Mouse (Mus musculus) megakaryocyte, embryonic 14.5 days (primary cell): ENCODE data around the gene Gpat3. TPM values are rescaled to one million over a fixed set of nuclear protein-coding genes. Genes with fewer than 3 reads are reported as not detected.

Source experiments
- H3K27me3 ChIP-seq: replicated peaks from 2 replicates; pipeline ENCODE3; 2012; ENCODE audit warnings: inconsistent platforms
- H3K36me3 ChIP-seq: replicated peaks from 2 replicates; pipeline ENCODE3; 2012; ENCODE audit warnings: low read length, inconsistent platforms, mixed read lengths
- H3K4me1 ChIP-seq: 2 replicates; pipeline ENCODE4 v1.6.1; 2012; ENCODE audit warnings: inconsistent platforms
- H3K4me3 ChIP-seq: replicated peaks from 2 replicates; pipeline ENCODE3; 2012; ENCODE audit warnings: moderate library complexity, mild to moderate bottlenecking, inconsistent platforms
- H3K9me3 ChIP-seq: 2 replicates; pipeline ENCODE4 v1.6.1; 2012; ENCODE audit warnings: inconsistent platforms
- FLI1 ChIP-seq: IDR thresholded peaks from 2 replicates; pipeline ENCODE4 v1.6.1; 2012; ENCODE audit warnings: low read length, inconsistent platforms, mixed read lengths
- GATA1 ChIP-seq: IDR thresholded peaks from 3 replicates; pipeline ENCODE4 v1.6.1; 2012; ENCODE audit warnings: mixed read lengths, low read length, inconsistent platforms, borderline replicate concordance
- polyA plus RNA-seq: library from polyadenylated mRNA; stranded (reverse); fragments of >175 nt; gene quantifications from 2 replicates; pipeline ENCODE4 v1.2.3, GENCODE M21; 2012; ENCODE audit warnings: low replicate concordance; ENCODE audit not compliant: insufficient read depth

The Gpat3 gene
- polyA plus RNA-seq, result not detected in 2 replicates

GRCm38 (mm10) chr5:100845485-100845847 is at the start of gene Gpat3:
TSS of gene Gpat3 (plus strand) at chr5:100845713.
- peaks cover 22% of the 10 kb centered on the region for H3K4me1 ChIP-seq
- no peaks in the 10 kb centered on the region for H3K36me3 ChIP-seq
- peak within 1 kb of the TSS; percentile 93 for H3K4me3 ChIP-seq
- peaks cover 17% of the 10 kb centered on the region for H3K9me3 ChIP-seq
- H3K27me3 ChIP-seq, result peaks cover 63% of the 10 kb centered on the region
- no peak for TF ChIP-seq GATA1
- TF ChIP-seq FLI1, result no peak

DNA sequence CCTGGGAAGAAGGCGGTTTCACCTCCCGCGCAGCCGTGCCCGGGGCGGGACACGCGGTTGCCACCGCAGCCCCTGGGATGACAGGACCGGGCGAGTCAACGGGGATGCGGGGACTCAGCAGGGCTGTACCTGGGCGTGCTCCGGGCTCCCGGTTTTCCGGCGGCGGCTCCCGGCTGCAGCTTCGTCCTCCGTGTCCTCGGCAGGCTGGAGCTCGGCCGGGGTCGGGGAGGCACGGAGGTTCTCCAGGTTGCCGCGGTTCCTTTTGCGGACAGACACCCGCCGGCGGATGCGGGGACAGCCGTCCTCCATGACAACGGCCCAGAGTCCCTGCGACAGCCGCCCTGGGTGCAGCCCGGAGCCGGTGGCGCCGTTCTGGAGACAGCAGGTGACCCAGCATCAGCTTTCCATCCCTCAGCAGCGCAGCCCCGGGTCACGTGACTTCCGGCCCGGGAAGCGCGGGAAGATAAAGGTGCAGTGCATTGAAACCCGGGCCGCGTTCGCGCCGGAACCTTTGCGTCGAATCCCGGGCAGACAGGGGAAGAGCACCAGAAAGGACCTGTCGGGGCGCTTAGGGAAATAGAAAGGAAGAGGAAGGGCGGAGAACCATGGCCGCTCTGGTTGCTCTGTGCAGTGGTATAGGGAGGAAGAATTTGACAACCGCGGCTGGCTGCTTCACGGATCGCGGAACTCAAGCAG is 47.2 kb upstream of the Gpat3 start, which contains the start of the genes Helq and Mrps18c:
Gene Helq (minus strand): TSS at position 434 of the 696 bp plus-strand sequence.
Gene Mrps18c (plus strand): TSS at position 463 of the 696 bp plus-strand sequence.
- H3K27me3 ChIP-seq, result no peaks in the 10 kb centered on the region
- H3K4me1 ChIP-seq, result peaks cover 26% of the 10 kb centered on the region
- peak within 1 kb of the TSS; percentile 95 for H3K4me3 ChIP-seq
- H3K36me3 ChIP-seq, result peaks cover 55% of the 10 kb centered on the region
- no peaks in the 10 kb centered on the region for H3K9me3 ChIP-seq
- peak; percentile 68; the same call in 1 of the 2 replicates for TF ChIP-seq FLI1
- no peak for TF ChIP-seq GATA1

GRCm38 (mm10) chr5:100818341-100818740 is 27.2 kb upstream of the Gpat3 start:
- Histone ChIP-seq H3K27me3 (no peaks in the 10 kb centered on the region), H3K36me3 (peaks cover 48% of the 10 kb centered on the region), H3K4me1 (peaks cover 29% of the 10 kb centered on the region), H3K9me3 (no peaks in the 10 kb centered on the region), H3K4me3 (no peak overlapping the region)
- no peak for TF ChIP-seq FLI1
- no peak for TF ChIP-seq GATA1

- TF ChIP-seq FLI1 (no peak), GATA1 (no peak)
- Histone ChIP-seq H3K36me3 (peaks cover 34% of the 10 kb centered on the region), H3K4me1 (peaks cover 33% of the 10 kb centered on the region)
Observed at GRCm38 (mm10) chr5:100819568-100820480, 25.7 kb upstream of the Gpat3 start.

GRCm38 (mm10) chr5:100820483-100821184 is 24.9 kb upstream of the Gpat3 start, which contains the start of gene Abraxas1:
TSS of gene Abraxas1 (minus strand) at chr5:100820965.
- Histone ChIP-seq H3K9me3 (no peaks in the 10 kb centered on the region), H3K4me3 (peak within 1 kb of the TSS; percentile 98), H3K4me1 (peaks cover 33% of the 10 kb centered on the region), H3K36me3 (peaks cover 28% of the 10 kb centered on the region), H3K27me3 (peaks cover 2% of the 10 kb centered on the region)
- no peak for TF ChIP-seq FLI1
- no peak for TF ChIP-seq GATA1

More at GRCm38 (mm10) chr5:100819568-100820480, 25.7 kb upstream of the Gpat3 start:
- Histone ChIP-seq H3K4me3 (peak overlapping the region; percentile 98), H3K27me3 (peaks cover 2% of the 10 kb centered on the region), H3K9me3 (no peaks in the 10 kb centered on the region)

- Histone ChIP-seq H3K4me1 (peaks cover 33% of the 10 kb centered on the region), H3K27me3 (peaks cover 2% of the 10 kb centered on the region), H3K4me3 (peak overlapping the region; percentile 98), H3K9me3 (no peaks in the 10 kb centered on the region), H3K36me3 (peaks cover 20% of the 10 kb centered on the region)
- TF ChIP-seq FLI1, result no peak
- no peak for TF ChIP-seq GATA1
Observed at GRCm38 (mm10) chr5:100821375-100821774, 24.1 kb upstream of the Gpat3 start.

DNA sequence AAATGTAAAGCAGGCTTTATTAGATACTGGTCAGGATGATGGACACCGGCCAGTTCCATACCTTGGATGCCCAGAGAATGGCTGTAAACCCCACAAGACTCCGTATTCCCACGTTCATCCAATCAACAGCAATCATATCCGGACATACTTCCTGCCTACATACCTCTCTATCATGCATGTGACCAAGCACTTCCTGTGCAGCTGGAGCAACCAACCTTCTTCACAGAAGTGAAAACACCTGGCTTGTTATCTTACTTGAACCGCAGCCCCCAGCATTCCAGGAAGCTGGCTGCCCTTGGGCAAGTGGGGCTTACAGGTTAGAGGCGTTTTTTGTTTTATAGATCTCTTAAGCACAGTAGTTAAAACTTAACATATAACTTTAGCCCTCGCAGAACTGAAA is 22.7 kb upstream of the Gpat3 start:
- TF ChIP-seq GATA1 (no peak), FLI1 (no peak)
- Histone ChIP-seq H3K4me3 (peak overlapping the region; percentile 6), H3K9me3 (no peaks in the 10 kb centered on the region), H3K36me3 (peaks cover 6% of the 10 kb centered on the region), H3K4me1 (peaks cover 33% of the 10 kb centered on the region), H3K27me3 (peaks cover 2% of the 10 kb centered on the region)

GRCm38 (mm10) chr5:100825975-100826374 is 19.5 kb upstream of the Gpat3 start:
- Histone ChIP-seq H3K4me3 (no peak overlapping the region), H3K27me3 (peaks cover 15% of the 10 kb centered on the region), H3K36me3 (no peaks in the 10 kb centered on the region), H3K4me1 (peaks cover 24% of the 10 kb centered on the region), H3K9me3 (no peaks in the 10 kb centered on the region)
- no peak for TF ChIP-seq GATA1
- no peak for TF ChIP-seq FLI1

GRCm38 (mm10) chr5:100826531-100826930 is 19.0 kb upstream of the Gpat3 start:
- TF ChIP-seq FLI1, result no peak
- no peak for TF ChIP-seq GATA1
- no peaks in the 10 kb centered on the region for H3K36me3 ChIP-seq
- H3K27me3 ChIP-seq, result peaks cover 15% of the 10 kb centered on the region
- no peak overlapping the region for H3K4me3 ChIP-seq
- no peaks in the 10 kb centered on the region for H3K9me3 ChIP-seq
- peaks cover 19% of the 10 kb centered on the region for H3K4me1 ChIP-seq

DNA sequence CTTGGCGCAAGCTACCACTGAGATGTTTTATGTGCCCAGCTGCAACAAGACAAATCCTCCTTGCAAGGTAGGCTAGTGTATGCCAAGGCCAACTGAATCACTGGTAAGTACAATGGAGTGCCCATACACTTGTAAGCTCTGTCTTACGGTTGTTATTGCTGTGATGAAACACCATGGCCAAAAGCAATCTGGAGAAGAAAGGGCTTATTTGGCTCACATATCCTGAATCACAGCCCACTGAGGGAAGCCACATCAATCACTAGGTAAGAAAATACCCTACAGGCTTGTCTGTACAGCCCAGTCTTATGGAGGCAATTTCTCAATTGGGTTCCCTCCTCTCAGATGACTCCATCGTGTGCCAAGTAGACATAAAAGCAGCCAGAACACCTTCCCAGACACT is 16.8 kb upstream of the Gpat3 start:
- Histone ChIP-seq H3K36me3 (no peaks in the 10 kb centered on the region), H3K4me1 (peaks cover under 1% of the 10 kb centered on the region; the same call in 1 of the 2 replicates), H3K27me3 (peaks cover 18% of the 10 kb centered on the region), H3K9me3 (peaks cover 6% of the 10 kb centered on the region), H3K4me3 (no peak overlapping the region)
- TF ChIP-seq FLI1 (no peak), GATA1 (no peak)
